Mouse (Mus musculus) forebrain, embryonic 12.5 days (tissue): ENCODE data around the gene Krtap10-10. TPM values are rescaled to one million over a fixed set of nuclear protein-coding genes. Genes with fewer than 3 reads are reported as not detected.

Source experiments
- ATAC-seq: fragments of 200-750 bp; cut with Nextera tagmentation; 2 replicates; pipeline ENCODE4 v1.8.0; 2017; ENCODE audit warnings: moderate TSS enrichment; ENCODE audit not compliant: low FRiP score
- H3K27ac ChIP-seq: fragments of 300-500 bp; sonication (generic); 2 replicates; pipeline ENCODE4 v1.5.1; 2016; ENCODE audit warnings: mild to moderate bottlenecking
- H3K27me3 ChIP-seq: fragments of 300-500 bp; sonication (generic); 2 replicates; pipeline ENCODE4 v1.6.1; 2016; ENCODE audit warnings: mild to moderate bottlenecking
- H3K36me3 ChIP-seq: fragments of 300-500 bp; sonication (generic); replicated peaks from 2 replicates; pipeline ENCODE4 v1.6.1; 2016; ENCODE audit warnings: mild to moderate bottlenecking
- H3K4me1 ChIP-seq: fragments of 300-500 bp; sonication (generic); 2 replicates; pipeline ENCODE4 v1.6.1; 2016
- H3K4me2 ChIP-seq: fragments of 300-500 bp; sonication (generic); 2 replicates; pipeline ENCODE4 v1.6.1; 2016; ENCODE audit warnings: mild to moderate bottlenecking, moderate library complexity
- H3K4me3 ChIP-seq: fragments of 300-500 bp; sonication (generic); replicated peaks from 2 replicates; pipeline ENCODE4 v1.5.1; 2016; ENCODE audit warnings: mild to moderate bottlenecking
- H3K9ac ChIP-seq: fragments of 300-500 bp; sonication (generic); 2 replicates; pipeline ENCODE4 v1.6.1; 2016; ENCODE audit warnings: mild to moderate bottlenecking
- H3K9me3 ChIP-seq: fragments of 300-500 bp; sonication (generic); 2 replicates; pipeline ENCODE4 v1.6.1; 2016
- WGBS: fragments of 180-500 bp; shearing (Covaris S2); methylation state at CpG from one replicate; pipeline ENCODE4 v1.1.7; 2016; 5-methylcytosine and 5-hydroxymethylcytosine counted together
- polyA plus RNA-seq: library from polyadenylated mRNA; unstranded; fragments of >200 nt; fragmentation: Nextera tagmentation; extraction: Ambion mirVana; gene quantifications from 2 replicates; pipeline ENCODE4 v1.2.1, GENCODE M21; 2016

Gene Krtap10-10
- polyA plus RNA-seq, 1 experiment from 2014 or later, result not detected

DNA sequence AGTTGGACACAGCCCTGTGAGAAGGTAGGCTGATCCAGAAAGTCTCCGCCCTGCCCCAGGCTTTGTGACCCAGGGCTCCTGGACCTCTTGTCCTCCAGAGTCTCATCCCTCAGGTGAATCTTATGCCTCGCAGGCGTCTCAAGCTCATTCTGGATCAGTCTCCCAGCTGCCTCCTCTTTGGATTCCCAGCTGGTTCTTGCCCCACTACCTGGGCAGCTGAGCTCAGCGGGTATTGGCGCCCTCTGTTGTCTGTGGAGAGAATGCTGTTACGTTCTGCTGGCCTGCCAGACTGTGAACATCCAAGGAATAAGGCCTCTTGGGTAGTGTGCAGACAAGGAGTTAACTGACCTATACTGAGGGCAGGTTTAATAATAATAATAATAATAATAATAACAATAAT lies 43.2 kb downstream of the Krtap10-10 start:
- no peak for ATAC-seq

DNA sequence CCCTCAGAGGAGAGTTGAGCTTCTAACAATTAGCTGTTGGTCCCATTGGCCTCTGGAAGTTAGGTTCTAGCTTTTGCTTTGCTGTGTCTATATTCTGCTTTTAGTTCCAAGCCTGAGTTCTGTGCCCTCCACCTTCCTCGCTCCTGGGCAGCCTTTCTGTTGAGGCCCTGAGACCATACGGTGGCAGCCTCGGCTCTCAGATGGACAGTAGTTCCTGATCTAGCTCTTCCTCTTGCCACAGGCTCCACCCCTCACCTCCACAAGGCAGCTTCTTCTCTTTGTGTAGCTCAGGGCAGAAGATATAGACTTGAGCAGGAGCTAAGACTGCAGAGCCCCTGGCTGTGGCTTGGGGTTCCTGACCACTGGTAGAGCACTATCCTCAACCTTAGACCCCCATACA lies 44.6 kb downstream of the Krtap10-10 start:
- Histone ChIP-seq H3K27me3 (no peaks in the 10 kb centered on the region), H3K9me3 (no peaks in the 10 kb centered on the region), H3K27ac (no peak overlapping the region), H3K4me1 (no peaks in the 10 kb centered on the region), H3K4me3 (no peak overlapping the region), H3K9ac (no peak overlapping the region), H3K4me2 (no peak overlapping the region), H3K36me3 (no peaks in the 10 kb centered on the region)
- WGBS, result 88% methylated on average over 3 of the region's 3 CpGs
- ATAC-seq, result no peak

More for the DNA sequence above, 43.2 kb downstream of the Krtap10-10 start:
- Histone ChIP-seq H3K9ac (no peak overlapping the region), H3K36me3 (no peaks in the 10 kb centered on the region), H3K27ac (no peak overlapping the region), H3K9me3 (no peaks in the 10 kb centered on the region), H3K4me3 (no peak overlapping the region), H3K4me1 (no peaks in the 10 kb centered on the region), H3K27me3 (no peaks in the 10 kb centered on the region), H3K4me2 (no peak overlapping the region)
- 54% methylated on average over 6 of the region's 6 CpGs for WGBS

GRCm38 (mm10) chr10:77882553-77882952 lies 46.8 kb downstream of the Krtap10-10 start:
- Histone ChIP-seq H3K9me3 (no peaks in the 10 kb centered on the region), H3K27me3 (no peaks in the 10 kb centered on the region), H3K27ac (no peak overlapping the region), H3K4me2 (no peak overlapping the region), H3K4me1 (no peaks in the 10 kb centered on the region), H3K36me3 (no peaks in the 10 kb centered on the region), H3K9ac (no peak overlapping the region), H3K4me3 (no peak overlapping the region)
- WGBS, result 87% methylated on average over 5 of the region's 5 CpGs
- no peak for ATAC-seq

DNA sequence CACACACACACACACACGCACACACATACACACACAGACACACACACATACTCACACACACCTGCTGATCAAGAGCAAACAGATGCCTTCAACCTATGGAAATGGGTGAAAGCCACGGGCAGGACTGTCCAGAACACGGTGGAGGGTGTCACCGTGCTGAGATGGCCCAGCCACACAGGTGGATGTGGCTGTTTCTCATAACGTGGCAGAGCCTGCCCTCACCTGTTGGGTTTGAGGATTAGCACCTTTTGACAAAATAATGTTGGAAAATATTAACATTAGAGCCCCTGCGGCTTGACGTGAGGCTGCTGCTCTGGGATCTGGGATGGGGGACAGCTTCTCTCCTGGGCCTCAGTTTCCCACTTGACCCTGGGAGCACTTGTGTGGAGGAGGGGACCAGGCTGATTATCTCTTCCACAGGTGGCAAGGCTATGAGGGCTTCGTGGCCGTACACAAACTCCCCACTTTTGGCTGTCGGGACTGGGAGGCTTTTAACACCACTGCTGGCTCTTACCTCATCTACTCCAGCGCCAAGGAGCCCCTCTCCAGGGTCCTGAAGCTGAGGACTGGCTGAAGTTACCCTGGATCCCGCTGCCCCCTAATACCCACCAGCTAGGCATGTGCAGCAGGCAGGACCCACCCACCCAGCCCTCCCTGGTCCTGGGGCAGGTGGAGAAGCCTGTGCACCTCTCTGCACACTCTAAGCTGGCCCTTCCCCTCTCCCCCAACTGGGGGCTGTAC lies 50.4 kb downstream of the Krtap10-10 start:
- Histone ChIP-seq H3K36me3 (no peaks in the 10 kb centered on the region), H3K4me3 (no peak overlapping the region), H3K9me3 (peaks cover 5% of the 10 kb centered on the region; the same call in 1 of the 2 replicates), H3K27ac (no peak overlapping the region), H3K4me1 (no peaks in the 10 kb centered on the region), H3K27me3 (no peaks in the 10 kb centered on the region), H3K4me2 (no peak overlapping the region), H3K9ac (no peak overlapping the region)
- 53% methylated on average over 12 of the region's 12 CpGs for WGBS
- ATAC-seq, result no peak

Other genes starting within 250 kb of the Krtap10-10 start
- 322 and 326 TPM in 2 replicates for gene Sumo3, start 229.8 kb upstream of the Krtap10-10 start, polyA plus RNA-seq
- gene Gm49325, start 229.8 kb upstream of the Krtap10-10 start, polyA plus RNA-seq, result 15.7 and 23.4 TPM in 2 replicates
- gene Ube2g2, start 213.7 kb upstream of the Krtap10-10 start, polyA plus RNA-seq, result 87.0 and 92.7 TPM in 2 replicates
- gene Tspear, start 149.4 kb upstream of the Krtap10-10 start, polyA plus RNA-seq, result 0.46 and 0.92 TPM in 2 replicates
- gene Gm19402, start 145.2 kb upstream of the Krtap10-10 start, polyA plus RNA-seq, result not detected in 2 replicates
- not detected in 2 replicates for gene Gm9508, start 138.7 kb upstream of the Krtap10-10 start, polyA plus RNA-seq
- not detected in 2 replicates for gene Gm10272, start 129.3 kb upstream of the Krtap10-10 start, polyA plus RNA-seq
- gene Gm10024, start 124.5 kb upstream of the Krtap10-10 start, polyA plus RNA-seq, result not detected in 2 replicates
- not detected in 2 replicates for gene Gm10142, start 120.1 kb upstream of the Krtap10-10 start, polyA plus RNA-seq
- gene Krtap12-1, start 115.3 kb upstream of the Krtap10-10 start, polyA plus RNA-seq, result not detected in 2 replicates
- gene Gm10100, start 109.5 kb upstream of the Krtap10-10 start, polyA plus RNA-seq, result not detected in 2 replicates
- gene Gm18596, start 93.3 kb upstream of the Krtap10-10 start, polyA plus RNA-seq, result not detected in 2 replicates
- gene Gm9736, start 84.6 kb upstream of the Krtap10-10 start, polyA plus RNA-seq, result not detected in 2 replicates
- not detected in 2 replicates for gene Gm3233, start 76.3 kb upstream of the Krtap10-10 start, polyA plus RNA-seq
- gene Gm3238, start 64.6 kb upstream of the Krtap10-10 start, polyA plus RNA-seq, result not detected in 2 replicates
- not detected in 2 replicates for gene Gm7138, start 59.0 kb upstream of the Krtap10-10 start, polyA plus RNA-seq
- gene Gm3250, start 53.4 kb upstream of the Krtap10-10 start, polyA plus RNA-seq, result not detected in 2 replicates
- gene Gm7137, start 47.7 kb upstream of the Krtap10-10 start, polyA plus RNA-seq, result not detected in 2 replicates
- not detected in 2 replicates for gene Gm9639, start 40.9 kb upstream of the Krtap10-10 start, polyA plus RNA-seq
- not detected in 2 replicates for gene Gm19668, start 36.8 kb upstream of the Krtap10-10 start, polyA plus RNA-seq
- not detected in 2 replicates for gene Gm9507, start 24.1 kb upstream of the Krtap10-10 start, polyA plus RNA-seq
- not detected in 2 replicates for gene Gm2696, start 21.3 kb upstream of the Krtap10-10 start, polyA plus RNA-seq
- not detected in 2 replicates for gene Krtap10-4, start 8.9 kb upstream of the Krtap10-10 start, polyA plus RNA-seq
- gene Gm36176, start 10.9 kb downstream of the Krtap10-10 start, polyA plus RNA-seq, result not detected in 2 replicates
- not detected in 2 replicates for gene Gm10318, start 16.9 kb downstream of the Krtap10-10 start, polyA plus RNA-seq
- not detected in 2 replicates for gene Gm3285, start 26.0 kb downstream of the Krtap10-10 start, polyA plus RNA-seq
- 4.4 and 4.7 TPM in 2 replicates for gene Lrrc3, start 66.6 kb downstream of the Krtap10-10 start, polyA plus RNA-seq
- 0.62 and 1.1 TPM in 2 replicates for gene Trpm2, start 134.6 kb downstream of the Krtap10-10 start, polyA plus RNA-seq
- gene 1810043G02Rik, start 142.6 kb downstream of the Krtap10-10 start, polyA plus RNA-seq, result 28.1 and 32.2 TPM in 2 replicates
- gene Pfkl, start 174.1 kb downstream of the Krtap10-10 start, polyA plus RNA-seq, result 134 and 135 TPM in 2 replicates
- gene Dnmt3l, start 206.0 kb downstream of the Krtap10-10 start, polyA plus RNA-seq, result not detected in 2 replicates
- 0.11 and 0.19 TPM in 2 replicates for gene Aire, start 207.7 kb downstream of the Krtap10-10 start, polyA plus RNA-seq
- gene Icosl, start 233.4 kb downstream of the Krtap10-10 start, polyA plus RNA-seq, result 1.3 and 1.4 TPM in 2 replicates